Comparison of ENCODE assay signal across 8 mouse cellular contexts in genomic region chr12:3390577-3391262, GRCm38 (mm10). TPM values are rescaled to one million over a fixed set of nuclear protein-coding genes. Genes with fewer than 3 reads are reported as not detected.
A peak's percentile ranks its signal among the peaks of the same experiment; 100 is the strongest.
DNase-seq lines count a peak whose midpoint lies in the region; ATAC-seq and TF ChIP-seq lines count a peak whose summit lies in the region.

No protein-coding gene starts in this region.

- H3K79me2 ChIP-seq in CH12.LX (replicated peaks; ENCODE audit: control insufficient read depth, extremely low read depth, insufficient read depth, poor library complexity, severe bottlenecking) = no peaks in the 10 kb centered on the region

- DNase-seq in CH12.LX (ENCODE audit: extremely low read depth) = peak; percentile 92
- DNase-seq in c-Kit-negative CD71-positive TER-119-positive erythroid progenitor cells, embryonic 14.5 days (ENCODE audit: low read depth, low spot score) = peak; percentile 56
- DNase-seq in fibroblast of lung, adult 2 months (ENCODE audit: low read depth) = peak; percentile 65
- peak; percentile 67 for DNase-seq in heart, postnatal 0 days (ENCODE audit: low spot score)
- peak; percentile 73 to 74 for DNase-seq in kidney, postnatal 25 days
- DNase-seq in liver, embryonic 14.5 days (ENCODE audit: low read depth in 3 of 3, low spot score in 3 of 3) = peak; percentile 34 to 49 (median 37)

- no peaks in the 10 kb centered on the region for H3K27me3 ChIP-seq in CH12.LX (replicated peaks)
- no peaks in the 10 kb centered on the region for H3K27me3 ChIP-seq in heart, postnatal 0 days (ENCODE audit: control insufficient read depth, insufficient read depth, low read length)
- H3K27me3 ChIP-seq in liver, embryonic 14.5 days (ENCODE audit: control insufficient read depth, insufficient read depth, low read length) = no peaks in the 10 kb centered on the region
- no peaks in the 10 kb centered on the region for H3K27me3 ChIP-seq in neural tube, embryonic 12.5 days (replicated peaks)
- H3K27me3 ChIP-seq in stomach, embryonic 16.5 days (ENCODE audit: control insufficient read depth, insufficient read depth, low read length) = no peaks in the 10 kb centered on the region

- no peaks in the 10 kb centered on the region for H3K9me3 ChIP-seq in CH12.LX (replicated peaks; ENCODE audit: low read length)
- no peaks in the 10 kb centered on the region for H3K9me3 ChIP-seq in heart, postnatal 0 days (replicated peaks; ENCODE audit: control insufficient read depth, low read length)
- H3K9me3 ChIP-seq in liver, embryonic 14.5 days (ENCODE audit: control insufficient read depth, low read length) = no peaks in the 10 kb centered on the region
- H3K9me3 ChIP-seq in neural tube, embryonic 12.5 days = no peaks in the 10 kb centered on the region
- no peaks in the 10 kb centered on the region for H3K9me3 ChIP-seq in stomach, embryonic 16.5 days (replicated peaks; ENCODE audit: control insufficient read depth, low read length)

- peak overlapping the region; percentile 23; the same call in 1 of the 2 replicates for H3K27ac ChIP-seq in CH12.LX (ENCODE audit: insufficient read depth, low read depth)
- H3K27ac ChIP-seq in heart, postnatal 0 days (ENCODE audit: low read depth) = no peak overlapping the region
- no peak overlapping the region for H3K27ac ChIP-seq in liver, embryonic 14.5 days
- no peak overlapping the region for H3K27ac ChIP-seq in neural tube, embryonic 12.5 days
- no peak overlapping the region for H3K27ac ChIP-seq in stomach, embryonic 16.5 days (ENCODE audit: low read length)

- dilution Hi-C loops in CH12.LX (cut with MboI; ENCODE audit: extremely low pct_ligation_motif_present, extremely low pct_unique_long_range_greater_than_20kb, low sequenced_read_pairs) = no loop called here

- H3K36me3 ChIP-seq in CH12.LX (replicated peaks in 1 of 2; ENCODE audit: control insufficient read depth in 1 of 2, insufficient read depth in 1 of 2, low read length in 1 of 2) = peaks cover 0 to 27% of the 10 kb centered on the region in 2 experiments
- peaks cover 4% of the 10 kb centered on the region; the same call in 1 of the 2 replicates for H3K36me3 ChIP-seq in heart, postnatal 0 days (replicated peaks; ENCODE audit: control insufficient read depth, insufficient read depth, low read length)
- no peaks in the 10 kb centered on the region for H3K36me3 ChIP-seq in liver, embryonic 14.5 days (replicated peaks; ENCODE audit: control insufficient read depth, insufficient read depth, low read depth)
- H3K36me3 ChIP-seq in neural tube, embryonic 12.5 days = peaks cover 74% of the 10 kb centered on the region
- H3K36me3 ChIP-seq in stomach, embryonic 16.5 days (ENCODE audit: control insufficient read depth, insufficient read depth, low read length) = peaks cover 6% of the 10 kb centered on the region

- no peak for TF ChIP-seq POLR2A in CH12.LX (IDR thresholded peaks at IDR 0.05; ENCODE audit: low read depth, low read length)

- no peak overlapping the region for H3K4me3 ChIP-seq in CH12.LX (replicated peaks in 1 of 3; ENCODE audit: low read depth in 2 of 3, low read length in 2 of 3, poor library complexity in 1 of 3)
- H3K4me3 ChIP-seq in heart, postnatal 0 days (ENCODE audit: low read depth, low read length) = no peak overlapping the region
- H3K4me3 ChIP-seq in liver, embryonic 14.5 days (ENCODE audit: insufficient read depth in 1 of 2, low read depth in 2 of 2, low read length in 2 of 2) = no peak overlapping the region
- H3K4me3 ChIP-seq in neural tube, embryonic 12.5 days = no peak overlapping the region
- H3K4me3 ChIP-seq in stomach, embryonic 16.5 days (replicated peaks; ENCODE audit: low read length) = no peak overlapping the region

- 0 out of 2 replicates have a peak overlapping the region, but pooled peaks have one; percentile 22 for H3K4me2 ChIP-seq in CH12.LX (ENCODE audit: insufficient read depth, low read depth, poor library complexity, severe bottlenecking)
- no peak overlapping the region for H3K4me2 ChIP-seq in heart, postnatal 0 days (ENCODE audit: low read depth, low read length)
- no peak overlapping the region for H3K4me2 ChIP-seq in liver, embryonic 14.5 days (ENCODE audit: low read depth)
- no peak overlapping the region for H3K4me2 ChIP-seq in neural tube, embryonic 12.5 days (replicated peaks)
- H3K4me2 ChIP-seq in stomach, embryonic 16.5 days (ENCODE audit: low read depth, low read length) = no peak overlapping the region

- in situ Hi-C loops in CH12.LX (cut with MboI; ENCODE audit: low pct_ligation_motif_present, low pct_unique_long_range_greater_than_20kb, low sequenced_read_pairs) = no loop called here

- TF ChIP-seq RAD21 in CH12.LX (IDR thresholded peaks at IDR 0.05; ENCODE audit: low read depth, low read length) = peak; percentile 98

- no peak for TF ChIP-seq EP300 in CH12.LX (IDR thresholded peaks at IDR 0.05; ENCODE audit: low read length)
- TF ChIP-seq EP300 in heart, postnatal 0 days (IDR thresholded peaks at IDR 0.05; ENCODE audit: low read depth) = no peak
- no peak for TF ChIP-seq EP300 in liver, embryonic 14.5 days (IDR thresholded peaks at IDR 0.05; ENCODE audit: low read depth)

- peak; percentile 84 to 95 for TF ChIP-seq CTCF in CH12.LX (conservative IDR thresholded peaks at IDR 0.05 in 1 of 2, IDR thresholded peaks at IDR 0.05 in 1 of 2; ENCODE audit: low read depth in 2 of 2, low read length in 2 of 2)
- peak; percentile 95 for TF ChIP-seq CTCF in heart, postnatal 0 days (IDR thresholded peaks at IDR 0.05; ENCODE audit: low read depth)
- TF ChIP-seq CTCF in liver, embryonic 14.5 days (IDR thresholded peaks at IDR 0.05; ENCODE audit: low read depth) = peak; percentile 98

- H3K9ac ChIP-seq in CH12.LX (ENCODE audit: insufficient read depth, low read depth) = no peak overlapping the region
- no peak overlapping the region for H3K9ac ChIP-seq in heart, postnatal 0 days (replicated peaks; ENCODE audit: low read depth, low read length)
- H3K9ac ChIP-seq in liver, embryonic 14.5 days (replicated peaks) = no peak overlapping the region
- H3K9ac ChIP-seq in neural tube, embryonic 12.5 days = no peak overlapping the region
- H3K9ac ChIP-seq in stomach, embryonic 16.5 days (ENCODE audit: low read length) = no peak overlapping the region; the same call in 1 of the 2 replicates

- WGBS in heart, postnatal 0 days = 27% methylated on average over 12 of the region's 12 CpGs
- 24% methylated on average over 12 of the region's 12 CpGs for WGBS in liver, embryonic 14.5 days (ENCODE audit: insufficient replicate concordance)
- 32% methylated on average over 12 of the region's 12 CpGs for WGBS in neural tube, embryonic 12.5 days
- 29% methylated on average over 12 of the region's 12 CpGs for WGBS in stomach, embryonic 16.5 days

- peak; percentile 61 for ATAC-seq in heart, postnatal 0 days (ENCODE audit: insufficient read depth, low read depth)
- ATAC-seq in liver, embryonic 14.5 days (ENCODE audit: insufficient read depth) = peak; percentile 49; the same call in 1 of the 2 replicates
- ATAC-seq in neural tube, embryonic 12.5 days (ENCODE audit: low FRiP score, low read depth) = peak; percentile 66
- peak; percentile 67; the same call in 1 of the 2 replicates for ATAC-seq in stomach, embryonic 16.5 days (ENCODE audit: insufficient read depth, low FRiP score)

- peaks cover 9 to 24% of the 10 kb centered on the region in 2 experiments; a peak in 3 of 4 replicates for H3K4me1 ChIP-seq in CH12.LX (ENCODE audit: control insufficient read depth in 1 of 2, insufficient read depth in 2 of 2)
- no peaks in the 10 kb centered on the region for H3K4me1 ChIP-seq in heart, postnatal 0 days (ENCODE audit: control insufficient read depth, insufficient read depth)
- H3K4me1 ChIP-seq in liver, embryonic 14.5 days (replicated peaks; ENCODE audit: control insufficient read depth in 2 of 2, insufficient read depth in 2 of 2, low read length in 1 of 2) = peaks cover 0 to 5% of the 10 kb centered on the region in 2 experiments; a peak in 1 of 4 replicates
- peaks cover 5% of the 10 kb centered on the region; the same call in 1 of the 2 replicates for H3K4me1 ChIP-seq in neural tube, embryonic 12.5 days
- H3K4me1 ChIP-seq in stomach, embryonic 16.5 days (ENCODE audit: control insufficient read depth, insufficient read depth, low read length) = no peaks in the 10 kb centered on the region

TF ChIP-seq in CH12.LX, 34 proteins besides CTCF, POLR2A, EP300 and RAD21 (continues in another document):
- TF ChIP-seq TBP (conservative IDR thresholded peaks at IDR 0.05; ENCODE audit: low read depth, low read length) (no peak), MEF2A (IDR thresholded peaks at IDR 0.05; ENCODE audit: borderline replicate concordance, low read depth, low read length) (peak; percentile 19; the same call in 1 of the 2 replicates), USF1 (IDR thresholded peaks at IDR 0.05; ENCODE audit: low read depth, low read length) (no peak), USF2 (conservative IDR thresholded peaks at IDR 0.05; ENCODE audit: low read depth, low read length) (no peak), SMC3 (IDR thresholded peaks at IDR 0.05; ENCODE audit: low read depth, low read length) (peak; percentile 89), BHLHE40 (IDR thresholded peaks at IDR 0.05; ENCODE audit: low read depth, low read length) (peak; percentile 80), KAT2A (IDR thresholded peaks at IDR 0.05; ENCODE audit: insufficient replicate concordance, low read length) (no peak)

RNA-seq across cellular contexts. Expression of gene Kif3c, which starts 25.8 kb away (rescaled TPM):
- total RNA-seq in CH12.LX (2012; rRNA removed) = 3.6 and 5.5 TPM in 2 replicates
- total RNA-seq in CH12.LX (2014; rRNA removed) = 2.8 and 3.5 TPM in 2 replicates
- 5.7 and 5.9 TPM in 2 replicates for polyA plus RNA-seq in CH12.LX (2012; ENCODE audit: insufficient read length, low read depth)
- total RNA-seq in heart, postnatal 0 days (2014; rRNA removed; ENCODE audit: low replicate concordance) = 4.3 and 8.3 TPM in 2 replicates
- 2.4 and 2.9 TPM in 2 replicates for polyA plus RNA-seq in heart, postnatal 0 days (2015; fragmentation: Nextera tagmentation; extraction: Ambion mirVana)
- 0.42 and 0.58 TPM in 2 replicates for polyA plus RNA-seq in liver, embryonic 14.5 days (2012; rRNA removed)
- polyA plus RNA-seq in liver, embryonic 14.5 days (2014; fragmentation: Nextera tagmentation; extraction: Ambion mirVana) = 0.58 and 0.61 TPM in 2 replicates
- polyA plus RNA-seq in neural tube, embryonic 12.5 days (2016; fragmentation: Nextera tagmentation; extraction: Ambion mirVana) = 59.5 and 66.3 TPM in 2 replicates
- 8.1 and 8.6 TPM in 2 replicates for polyA plus RNA-seq in stomach, embryonic 16.5 days (2015; fragmentation: Nextera tagmentation; extraction: Ambion mirVana)

RNA-seq across cellular contexts. Expression of gene Asxl2, which starts 35.9 kb away (rescaled TPM):
- total RNA-seq in CH12.LX (2012; rRNA removed) (15.2 and 17.2 TPM in 2 replicates), CH12.LX (2014; rRNA removed) (11.6 and 13.7 TPM in 2 replicates)
- polyA plus RNA-seq in CH12.LX (2012; ENCODE audit: insufficient read length, low read depth) = 17.1 and 18.9 TPM in 2 replicates
- total RNA-seq in heart, postnatal 0 days (2014; rRNA removed; ENCODE audit: low replicate concordance) = 16.1 and 17.5 TPM in 2 replicates
- 8.6 and 9.5 TPM in 2 replicates for polyA plus RNA-seq in heart, postnatal 0 days (2015; fragmentation: Nextera tagmentation; extraction: Ambion mirVana)
- polyA plus RNA-seq in liver, embryonic 14.5 days (2012; rRNA removed) = 5.9 and 6.7 TPM in 2 replicates
- 7.2 and 8.9 TPM in 2 replicates for polyA plus RNA-seq in liver, embryonic 14.5 days (2014; fragmentation: Nextera tagmentation; extraction: Ambion mirVana)
- 16.0 and 16.8 TPM in 2 replicates for polyA plus RNA-seq in neural tube, embryonic 12.5 days (2016; fragmentation: Nextera tagmentation; extraction: Ambion mirVana)
- polyA plus RNA-seq in stomach, embryonic 16.5 days (2015; fragmentation: Nextera tagmentation; extraction: Ambion mirVana) = 18.3 and 18.8 TPM in 2 replicates

Comparison
In these comparisons a context has a peak if more than half of its experiments do, and no peak if none do; other contexts are left out.
1. DNase-seq: peak in every context shown above with its lines; median percentile 92 in CH12.LX; 74 in kidney, postnatal 25 days; 67 in heart, postnatal 0 days; 65 in fibroblast of lung, adult 2 months; 56 in c-Kit-negative CD71-positive TER-119-positive erythroid progenitor cells, embryonic 14.5 days; 37 in liver, embryonic 14.5 days.